Mouse (Mus musculus) right cerebral cortex, adult 18-20 months (tissue): Measurements from ENCODE around the gene Miga2.

Experiments
- DNase-seq: peaks from one replicate; pipeline ENCODE4 v3.0.0; 2022; ENCODE audit warnings: mixed read lengths

Miga2 gene

DNA sequence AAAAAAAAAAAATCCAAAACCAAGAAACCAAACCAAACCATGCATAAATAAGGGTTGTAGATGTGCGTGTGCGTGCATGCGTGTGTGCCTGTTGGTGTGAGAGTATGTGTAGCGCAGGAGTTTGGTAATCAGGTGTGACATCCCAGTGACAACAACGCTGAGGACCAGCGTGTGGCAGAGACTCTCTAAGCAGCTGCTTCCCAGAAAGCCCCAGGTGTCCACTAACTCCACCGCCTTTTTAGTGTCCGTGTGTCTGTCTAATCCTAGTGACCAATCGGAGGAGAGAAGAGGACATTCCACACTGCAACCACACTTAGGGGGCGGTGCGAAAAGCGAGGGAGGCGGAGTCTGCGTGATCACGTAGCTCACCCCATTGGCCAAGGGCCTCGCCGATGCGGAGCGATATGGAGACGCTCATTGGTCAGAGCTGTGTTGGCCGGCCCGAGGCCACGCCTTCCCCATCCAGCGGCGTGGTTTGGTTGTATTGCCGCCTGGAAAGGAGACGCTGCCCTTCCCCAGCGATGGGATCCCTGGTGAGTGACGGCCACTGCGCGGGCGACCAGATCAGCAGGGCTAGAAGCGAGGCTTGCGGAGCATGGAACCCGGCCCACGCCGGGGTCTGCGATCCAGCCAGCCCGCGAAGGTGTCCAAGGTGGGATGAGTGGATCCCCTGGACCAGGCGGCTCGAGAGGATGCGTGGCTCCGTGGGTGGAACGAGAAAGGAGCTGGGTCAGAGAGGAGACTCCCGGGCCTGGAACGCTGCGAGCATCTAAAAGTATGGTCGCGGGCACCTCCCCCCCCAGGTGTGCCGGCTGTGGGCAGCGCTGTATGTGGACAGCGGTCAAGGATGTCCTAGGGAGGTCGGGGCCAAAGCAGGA is at the start of gene Miga2:
Miga2 (plus strand) TSS at position 461 of the 878 bp plus-strand sequence.
- peak; percentile 99 for DNase-seq

- no peak for DNase-seq
Measured at GRCm38 (mm10) chr2:30316136-30316535, 47.9 kb upstream of the Miga2 start.

DNA sequence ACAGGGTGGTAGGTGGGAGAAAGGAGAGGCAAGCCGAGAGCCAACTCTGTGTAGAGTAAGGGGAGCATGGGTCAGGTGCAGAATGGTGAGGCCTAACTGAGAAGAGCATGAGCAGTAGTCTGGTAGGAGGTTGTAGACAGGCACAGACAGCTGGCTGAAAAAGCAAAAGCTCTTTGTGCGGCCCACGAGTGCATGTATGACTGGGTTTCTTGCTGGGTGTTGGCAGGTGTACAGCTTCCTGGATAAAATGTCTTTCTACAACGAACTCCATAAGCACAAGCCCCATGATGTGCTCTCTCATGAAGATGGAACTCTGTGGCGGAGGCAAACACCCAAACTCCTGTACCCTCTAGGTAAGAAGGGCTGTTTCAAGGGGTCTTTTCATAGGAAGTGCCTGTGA is 47.1 kb upstream of the Miga2 start:
- DNase-seq, result peak; percentile 30

- no peak for DNase-seq
Measured at GRCm38 (mm10) chr2:30319260-30319659, 44.8 kb upstream of the Miga2 start.

GRCm38 (mm10) chr2:30323111-30323510 is 40.9 kb upstream of the Miga2 start:
- no peak for DNase-seq

DNA sequence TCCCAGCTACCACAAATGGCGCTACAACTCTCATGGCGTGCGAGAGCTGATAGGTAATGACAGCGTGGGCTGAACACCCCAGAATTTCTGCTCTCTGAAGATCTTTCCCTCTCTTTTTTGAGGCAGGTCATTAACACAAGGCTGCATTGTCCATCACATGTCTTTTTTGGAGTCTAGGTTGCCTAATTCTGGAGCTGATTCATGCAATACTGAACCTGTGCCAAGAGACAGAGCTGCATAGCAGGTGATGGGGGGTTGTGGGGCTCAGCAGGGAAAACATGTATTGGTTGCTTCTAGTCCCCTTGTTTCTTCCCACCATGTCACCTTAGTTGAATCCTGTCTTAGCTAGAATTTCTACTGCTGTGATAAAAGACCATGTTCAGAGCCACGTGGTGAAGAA is 38.7 kb upstream of the Miga2 start:
- DNase-seq, result no peak

- DNase-seq, result no peak
Measured at GRCm38 (mm10) chr2:30327276-30327675, 36.8 kb upstream of the Miga2 start.

DNA sequence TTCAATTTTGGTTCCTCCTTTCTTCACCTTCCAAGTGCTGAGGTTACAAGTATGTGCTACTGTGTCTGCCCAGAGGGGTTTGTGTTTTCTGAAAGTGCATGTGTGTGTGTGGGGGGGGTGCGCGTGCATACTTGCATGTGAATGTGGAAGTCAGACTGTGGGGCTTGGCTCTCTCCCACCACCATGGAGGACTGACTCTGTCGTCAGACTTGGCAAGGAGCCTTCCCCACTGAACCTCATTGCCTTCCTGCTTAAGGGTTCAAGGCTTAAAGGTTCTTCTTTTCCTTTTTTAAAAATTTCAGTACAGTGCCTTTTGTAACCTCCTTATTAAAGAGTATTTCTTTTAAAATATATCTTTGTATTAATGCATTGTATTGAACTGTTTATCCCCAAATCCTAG is 35.2 kb upstream of the Miga2 start:
- DNase-seq, result no peak

GRCm38 (mm10) chr2:30335324-30335723 is 28.7 kb upstream of the Miga2 start:
- DNase-seq, result no peak

- peak; percentile 55 for DNase-seq
Measured at GRCm38 (mm10) chr2:30336174-30336915, 27.7 kb upstream of the Miga2 start.

DNA sequence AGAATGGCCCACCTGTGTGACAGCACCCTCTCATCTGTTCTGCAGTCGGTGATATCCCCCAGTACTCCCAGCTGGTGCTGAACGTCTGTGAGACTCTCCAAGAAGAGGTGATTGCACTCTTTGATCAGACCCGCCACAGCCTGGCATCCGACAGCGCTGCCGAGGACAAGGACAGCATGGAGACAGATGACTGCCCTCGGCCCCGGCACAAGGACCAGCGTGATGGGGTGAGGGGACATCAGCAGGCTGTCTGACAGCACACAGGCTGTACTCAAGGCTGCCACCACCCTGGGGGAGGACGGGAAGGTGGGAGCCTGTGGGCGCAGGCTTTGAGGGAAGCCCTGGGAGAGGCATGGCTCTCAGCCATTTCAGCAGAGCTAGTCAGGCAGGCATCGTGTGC is 26.9 kb upstream of the Miga2 start:
- DNase-seq, result no peak

GRCm38 (mm10) chr2:30342061-30342460 is 22.0 kb upstream of the Miga2 start:
- DNase-seq, result no peak

- no peak for DNase-seq
Measured at GRCm38 (mm10) chr2:30342544-30342943, 21.5 kb upstream of the Miga2 start.

GRCm38 (mm10) chr2:30343601-30344137 is 20.4 kb upstream of the Miga2 start:
- no peak for DNase-seq

DNA sequence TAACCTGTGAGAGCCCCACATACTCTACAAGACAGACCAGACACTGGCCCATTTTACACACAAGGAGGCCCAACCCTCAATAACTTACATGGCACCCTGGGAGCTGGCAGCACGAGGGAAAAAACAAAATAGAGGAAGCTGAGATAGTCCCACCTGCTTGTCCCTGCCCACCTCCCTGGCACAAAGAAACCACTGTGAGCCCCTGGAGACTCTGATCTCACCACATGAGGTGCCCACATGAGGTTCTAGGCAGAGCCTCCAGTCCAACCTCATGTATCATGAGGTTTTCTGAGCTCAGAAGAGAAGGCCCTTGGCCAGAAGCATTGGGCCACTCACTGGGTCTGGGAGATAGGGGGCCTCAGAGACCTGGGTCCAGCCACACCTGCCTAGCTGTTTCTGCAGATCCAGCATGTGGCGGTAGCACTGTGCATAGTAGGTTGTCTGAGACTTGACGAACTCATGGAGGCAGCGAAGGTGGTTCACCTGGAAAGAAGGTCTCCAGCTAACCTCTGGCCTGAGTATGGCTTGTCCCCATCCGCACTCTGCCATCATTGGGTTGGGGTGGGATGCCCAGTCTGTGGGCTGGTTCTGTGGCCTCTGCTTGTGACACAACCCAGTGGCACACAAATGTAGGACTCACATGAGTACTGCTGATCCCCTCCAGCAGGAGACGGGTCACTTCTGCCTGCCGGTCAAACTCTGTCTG is 17.9 kb upstream of the Miga2 start:
- DNase-seq, result no peak

GRCm38 (mm10) chr2:30349196-30349595 is 14.8 kb upstream of the Miga2 start:
- no peak for DNase-seq

GRCm38 (mm10) chr2:30351149-30351548 is 12.9 kb upstream of the Miga2 start:
- no peak for DNase-seq

DNA sequence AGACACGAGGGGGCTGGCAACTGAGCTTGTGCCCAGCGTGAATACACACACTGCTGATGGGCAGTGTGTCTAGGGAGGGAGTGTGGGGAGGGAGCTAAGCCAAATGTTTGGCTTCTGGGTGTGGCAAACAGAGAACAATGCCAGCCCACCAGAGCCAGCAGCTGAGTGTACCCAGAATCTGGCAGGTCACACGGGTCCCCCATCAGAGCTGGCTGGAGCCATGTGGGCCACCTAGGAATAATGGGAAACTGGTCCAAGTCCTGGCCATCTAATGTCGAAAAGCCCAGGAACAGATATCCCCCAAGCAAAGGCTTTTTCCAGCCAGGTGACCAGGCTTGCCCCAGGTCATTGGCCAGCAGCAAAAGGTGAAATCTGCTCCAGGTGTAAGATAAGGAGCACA is 8.2 kb upstream of the Miga2 start:
- no peak for DNase-seq

GRCm38 (mm10) chr2:30356266-30356665 is 7.8 kb upstream of the Miga2 start:
- no peak for DNase-seq

DNA sequence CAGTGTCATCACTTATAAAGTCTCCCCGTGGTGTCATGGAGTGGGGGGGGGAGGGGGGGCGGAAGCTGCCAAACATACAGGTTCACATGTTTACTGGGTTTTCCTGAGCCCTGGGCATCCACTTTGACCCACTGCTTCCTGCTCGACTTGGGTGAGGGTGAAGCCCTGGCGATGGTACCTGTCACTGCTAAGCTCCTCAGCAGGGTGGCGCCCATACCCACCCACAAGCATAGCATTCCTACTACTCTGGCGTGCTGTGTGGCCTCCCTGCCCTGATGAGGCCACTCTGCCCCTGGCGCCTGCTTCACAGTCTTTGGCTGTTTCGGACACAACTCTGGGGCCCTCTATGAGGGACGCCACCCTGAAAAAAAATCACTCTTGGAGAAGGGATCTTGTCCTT is 7.1 kb upstream of the Miga2 start:
- no peak for DNase-seq

- DNase-seq, result peak; percentile 58
Measured at GRCm38 (mm10) chr2:30357552-30358510, 6.2 kb upstream of the Miga2 start.
